Comparison of ENCODE assay signal across 8 mouse cellular contexts in the genomic region with DNA sequence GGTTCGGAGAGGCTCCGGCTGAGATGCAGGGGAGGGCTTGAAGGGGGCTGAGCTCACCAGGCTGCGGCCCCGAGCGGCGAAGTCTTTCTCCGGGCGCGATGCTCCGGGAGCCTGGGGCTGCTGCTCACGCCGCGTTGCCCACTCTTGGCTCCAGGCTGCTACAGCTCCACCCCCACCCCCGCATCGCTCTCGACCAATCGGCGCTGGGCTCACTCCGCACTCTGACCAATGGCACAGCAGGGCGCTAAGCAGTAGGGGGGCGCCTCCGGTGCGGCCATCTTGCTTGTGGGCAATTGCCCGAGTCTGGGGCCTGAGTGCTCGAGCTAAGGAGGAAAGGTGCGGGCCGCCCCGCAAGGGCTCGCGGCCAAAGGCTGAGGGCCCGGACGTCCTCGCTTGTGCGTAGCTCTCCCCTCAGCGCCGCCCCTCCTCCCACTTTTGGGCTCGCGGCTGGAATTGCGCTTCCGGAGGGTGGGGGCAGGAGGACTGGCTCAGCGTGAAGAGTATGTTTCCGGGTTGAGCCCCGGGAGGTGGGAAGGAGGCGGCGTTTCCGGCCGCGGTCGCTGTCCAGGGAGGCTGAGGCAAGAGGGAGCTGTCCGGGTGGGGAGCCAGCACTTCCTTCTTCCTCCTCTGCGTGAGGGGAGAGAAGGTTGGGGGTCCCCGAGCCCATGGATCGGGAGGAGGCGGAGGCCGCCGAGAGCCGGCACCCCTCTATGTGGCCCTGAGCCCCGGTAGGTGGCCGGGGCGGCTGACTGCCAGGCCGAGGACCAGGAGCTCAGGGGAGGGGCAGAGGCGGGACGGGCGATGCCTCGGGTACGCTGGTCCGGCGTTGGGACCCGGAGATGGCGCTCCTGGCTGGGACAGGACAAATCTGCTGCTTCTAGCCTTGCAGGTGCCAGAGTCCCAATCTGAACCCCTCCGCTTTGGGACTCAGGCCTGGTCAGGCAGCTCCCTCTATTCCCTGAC. TPM values are rescaled to one million over a fixed set of nuclear protein-coding genes. Genes with fewer than 3 reads are reported as not detected.
DNase-seq lines count a peak whose midpoint lies in the region; ATAC-seq lines count a peak whose summit lies in the region.

A gene (minus strand): TSS at position 171 of the 963 bp plus-strand sequence.
A gene (plus strand): TSS at position 277 of the 963 bp plus-strand sequence.

- H3K27ac ChIP-seq in hindbrain, embryonic 10.5 days = peak within 1 kb of the TSS; percentile 98

- H3K4me3 ChIP-seq in hindbrain, embryonic 10.5 days = peak within 1 kb of the TSS; percentile 76

- H3K9me3 ChIP-seq in hindbrain, embryonic 10.5 days = no peaks in the 10 kb centered on the region

- H3K36me3 ChIP-seq in hindbrain, embryonic 10.5 days = peaks cover 44% of the 10 kb centered on the region

- peaks cover 49% of the 10 kb centered on the region for H3K4me1 ChIP-seq in hindbrain, embryonic 10.5 days (replicated peaks)

- ATAC-seq in frontal cortex, adult (ENCODE audit: low TSS enrichment) = peak; percentile 81

- no peaks in the 10 kb centered on the region for H3K27me3 ChIP-seq in hindbrain, embryonic 10.5 days (ENCODE audit: insufficient read depth, poor library complexity, severe bottlenecking)

- peak; percentile 86 for DNase-seq in MEL-GATA-1-ER (ENCODE audit: extremely low read depth, low read depth)
- peak; percentile 99 for DNase-seq in cerebellum, adult 8-10 months
- peak; percentile 99 for DNase-seq in hindbrain, embryonic 10.5 days (ENCODE audit: low spot score)
- peak; percentile 97 to 98 for DNase-seq in layer of hippocampus, postnatal 10 days (ENCODE audit: low spot score in 2 of 2)
- peak; percentile 98 for DNase-seq in lung, postnatal 10 days
- peak; percentile 96 for DNase-seq in ovary, postnatal 36 days (ENCODE audit: low spot score)
- DNase-seq in thymus, postnatal 25 days = peak; percentile 97

- under 1% methylated on average over 71 of the region's 71 CpGs for WGBS in hindbrain, embryonic 10.5 days

RNA-seq across cellular contexts. Expression of the first gene that starts in this region (rescaled TPM):
- 35.6 and 49.1 TPM in 2 replicates for polyA plus RNA-seq in hindbrain, embryonic 10.5 days (2016; fragmentation: Nextera tagmentation; extraction: Ambion mirVana)
- 100 to 1,000 TPM; 742 to 746 TPM for total RNA-seq in layer of hippocampus, postnatal 10 days (2021)

RNA-seq across cellular contexts. Expression of the second gene that starts in this region (rescaled TPM):
- polyA plus RNA-seq in hindbrain, embryonic 10.5 days (2016; fragmentation: Nextera tagmentation; extraction: Ambion mirVana) = 25.3 and 31.4 TPM in 2 replicates
- 10 to 100 TPM; 48.1 to 48.9 TPM for total RNA-seq in layer of hippocampus, postnatal 10 days (2021)

Comparison
In these comparisons a context has a peak if more than half of its experiments do, and no peak if none do; other contexts are left out.
1. Peak in every context shown above with its lines: DNase-seq, ATAC-seq, H3K4me3 ChIP-seq and H3K27ac ChIP-seq.